18 mouse cellular contexts compared by ENCODE assay signal in genomic region chr7:116192966-116193365, GRCm38 (mm10).
A peak's percentile ranks its signal among the peaks of the same experiment; 100 is the strongest.
DNase-seq lines count a peak whose midpoint lies in the region; ATAC-seq and TF ChIP-seq lines count a peak whose summit lies in the region.
"Had no signal": no experiment of that assay in that cellular context is flagged by ENCODE, and none has a peak within 500 bp of the region (broad histone marks: within the 10 kb centered on the region; RNA-seq: fewer than 3 reads in every experiment).

No protein-coding gene starts in this region.

- peaks cover 85% of the 10 kb centered on the region for H3K4me1 ChIP-seq in heart, embryonic 11.5 days (ENCODE audit: control insufficient read depth, insufficient read depth, low read length)
- peaks cover 45% of the 10 kb centered on the region for H3K4me1 ChIP-seq in lung, embryonic 15.5 days
- H3K4me1 ChIP-seq in stomach, postnatal 0 days (replicated peaks; ENCODE audit: control insufficient read depth, insufficient read depth) = 0 out of 2 replicates have a peak, but pooled peaks cover 2% of the 10 kb centered on the region

- 66% methylated on average over 7 of the region's 7 CpGs for WGBS in heart, embryonic 11.5 days (ENCODE audit: insufficient replicate concordance)
- 71% methylated on average over 7 of the region's 7 CpGs for whole genome bisulfite sequencing in lung, embryonic 15.5 days
- 71% methylated on average over 7 of the region's 7 CpGs for WGBS in stomach, postnatal 0 days

- ATAC-seq in heart, embryonic 11.5 days (replicated peaks; ENCODE audit: insufficient number of reproducible peaks, low FRiP score, low TSS enrichment) = no peak
- no peak for ATAC-seq in lung, embryonic 15.5 days (ENCODE audit: borderline replicate concordance, extremely low read depth, low FRiP score, low TSS enrichment)
- ATAC-seq in stomach, postnatal 0 days (ENCODE audit: low FRiP score, low TSS enrichment) = no peak; the same call in 1 of the 2 replicates
- no peak for ATAC-seq in erythroid progenitor cell, adult 5-6 weeks (replicated peaks; ENCODE audit: low FRiP score, poor library complexity, severe bottlenecking)
- ATAC-seq: hindbrain, embryonic 16.5 days had no signal

- H3K36me3 ChIP-seq in heart, embryonic 11.5 days (ENCODE audit: control insufficient read depth, insufficient read depth, low read length) = peaks cover 4% of the 10 kb centered on the region; the same call in 1 of the 2 replicates
- no peaks in the 10 kb centered on the region for H3K36me3 ChIP-seq in lung, embryonic 15.5 days
- H3K36me3 ChIP-seq in stomach, postnatal 0 days (ENCODE audit: control insufficient read depth, insufficient read depth, low read length) = no peaks in the 10 kb centered on the region

- peak overlapping the region; percentile 77 for H3K27ac ChIP-seq in heart, embryonic 11.5 days (ENCODE audit: low read depth, low read length)
- peak overlapping the region; percentile 18; the same call in 1 of the 2 replicates for H3K27ac ChIP-seq in lung, embryonic 15.5 days
- H3K27ac ChIP-seq in stomach, postnatal 0 days (replicated peaks) = peak overlapping the region; percentile 82
- H3K27ac ChIP-seq: forebrain, embryonic 10.5 days; liver, embryonic 14.5 days; macrophage had no signal

- DNase-seq in heart, postnatal 25 days (ENCODE audit: low spot score) = no peak
- DNase-seq in lung, postnatal 36 days = no peak
- peak; percentile 97 for DNase-seq in gonadal fat pad, adult 2 months (ENCODE audit: low read depth)
- DNase-seq in stomach, postnatal 0 days (ENCODE audit: low spot score) = no peak
- no peak for DNase-seq in cerebellum, postnatal 25 days
- DNase-seq: adrenal gland, postnatal 14 days; cerebellum, adult 9-10 months; gastrocnemius, postnatal 36 days; kidney, adult 8-10 months; kidney, postnatal 36 days; midbrain, embryonic 14.5 days had no signal

- intact Hi-C loops in heart, postnatal 25 days (cut with DNase I) = no loop called here

- peak; percentile 82 for TF ChIP-seq EP300 in stomach, postnatal 0 days (optimal IDR thresholded peaks at IDR 0.05)

- no peak overlapping the region for H3K4me3 ChIP-seq in heart, embryonic 11.5 days (ENCODE audit: low read depth, low read length)
- no peak overlapping the region for H3K4me3 ChIP-seq in lung, embryonic 15.5 days
- H3K4me3 ChIP-seq in stomach, postnatal 0 days (ENCODE audit: low read depth, low read length) = no peak overlapping the region
- H3K4me3 ChIP-seq: forebrain, embryonic 10.5 days had no signal

- no peaks in the 10 kb centered on the region for H3K27me3 ChIP-seq in heart, embryonic 11.5 days (ENCODE audit: control insufficient read depth, insufficient read depth, low read length)
- H3K27me3 ChIP-seq in lung, embryonic 15.5 days = no peaks in the 10 kb centered on the region
- H3K27me3 ChIP-seq in stomach, postnatal 0 days (ENCODE audit: control insufficient read depth, insufficient read depth, low read length) = no peaks in the 10 kb centered on the region

- TF ChIP-seq CTCF in stomach, postnatal 0 days (IDR thresholded peaks at IDR 0.05; ENCODE audit: low read depth) = no peak

- H3K9me3 ChIP-seq in heart, embryonic 11.5 days (replicated peaks; ENCODE audit: control insufficient read depth, low read length) = no peaks in the 10 kb centered on the region
- no peaks in the 10 kb centered on the region for H3K9me3 ChIP-seq in lung, embryonic 15.5 days
- no peaks in the 10 kb centered on the region for H3K9me3 ChIP-seq in stomach, postnatal 0 days (ENCODE audit: control insufficient read depth, low read length)
- H3K9me3 ChIP-seq: forebrain, embryonic 10.5 days had no signal

- H3K9ac ChIP-seq in heart, embryonic 11.5 days (ENCODE audit: low read depth, low read length) = no peak overlapping the region
- no peak overlapping the region for H3K9ac ChIP-seq in lung, embryonic 15.5 days
- H3K9ac ChIP-seq in stomach, postnatal 0 days (ENCODE audit: low read length) = no peak overlapping the region
- H3K9ac ChIP-seq: liver, embryonic 14.5 days had no signal

- 0 out of 2 replicates have a peak overlapping the region, but pooled peaks have one; percentile 7 for H3K4me2 ChIP-seq in heart, embryonic 11.5 days
- H3K4me2 ChIP-seq in lung, embryonic 15.5 days = no peak overlapping the region
- H3K4me2 ChIP-seq in stomach, postnatal 0 days (replicated peaks; ENCODE audit: low read depth) = 0 out of 2 replicates have a peak overlapping the region, but pooled peaks have one; percentile 11

Comparison
In these comparisons a context has a peak if more than half of its experiments do, and no peak if none do; other contexts are left out.
1. H3K27ac ChIP-seq: peak in every context shown above with its lines; median percentile 82 in stomach, postnatal 0 days; 77 in heart, embryonic 11.5 days; 18 in lung, embryonic 15.5 days.